Mouse (Mus musculus) liver, embryonic 15.5 days (tissue): ENCODE measurements at regions not wholly inside any gene's neighbourhood (a gene's known extent, or its start where the extent isn't known, plus 50 kb on each side); places are given as distances from the start of the nearest gene placed in this dataset.

Experiments used
- ATAC-seq: fragments of 200-750 bp; cut with Nextera tagmentation; 2 replicates; pipeline ENCODE4 v1.8.0; 2017; ENCODE audit warnings: moderate number of reproducible peaks, mild to moderate bottlenecking, moderate library complexity; ENCODE audit not compliant: insufficient read depth
- H3K27ac ChIP-seq: fragments of 300-500 bp; sonication (generic); replicated peaks from 2 replicates; pipeline ENCODE4 v1.5.1; 2015; ENCODE audit warnings: mild to moderate bottlenecking, inconsistent platforms
- H3K27me3 ChIP-seq: fragments of 300-500 bp; sonication (generic); 2 replicates; pipeline ENCODE4 v1.6.1; 2015; ENCODE audit warnings: mild to moderate bottlenecking, inconsistent platforms
- H3K36me3 ChIP-seq: fragments of 300-500 bp; sonication (generic); replicated peaks from 2 replicates; pipeline ENCODE4 v1.6.1; 2015; ENCODE audit warnings: moderate library complexity, mild to moderate bottlenecking, inconsistent platforms
- H3K4me1 ChIP-seq: fragments of 300-500 bp; sonication (generic); replicated peaks from 2 replicates; pipeline ENCODE4 v1.6.1; 2015; ENCODE audit warnings: inconsistent platforms
- H3K4me2 ChIP-seq: fragments of 300-500 bp; sonication (generic); 2 replicates; pipeline ENCODE4 v1.6.1; 2015; ENCODE audit warnings: moderate library complexity, mild to moderate bottlenecking, inconsistent platforms
- H3K4me3 ChIP-seq: fragments of 300-500 bp; sonication (generic); replicated peaks from 2 replicates; pipeline ENCODE4 v1.5.1; 2015; ENCODE audit warnings: mild to moderate bottlenecking, inconsistent platforms
- H3K9ac ChIP-seq: fragments of 300-500 bp; sonication (generic); 2 replicates; pipeline ENCODE4 v1.6.1; 2015; ENCODE audit warnings: moderate library complexity, mild to moderate bottlenecking, inconsistent platforms
- H3K9me3 ChIP-seq: fragments of 300-500 bp; sonication (generic); replicated peaks from 2 replicates; pipeline ENCODE4 v1.6.1; 2016; ENCODE audit warnings: inconsistent platforms
- WGBS: fragments of 180-500 bp; shearing (Covaris S2); methylation state at CpG from one replicate; pipeline ENCODE4 v1.1.7; 2015; ENCODE audit warnings: mixed read lengths; ENCODE audit not compliant: insufficient replicate concordance; 5-methylcytosine and 5-hydroxymethylcytosine counted together

DNA sequence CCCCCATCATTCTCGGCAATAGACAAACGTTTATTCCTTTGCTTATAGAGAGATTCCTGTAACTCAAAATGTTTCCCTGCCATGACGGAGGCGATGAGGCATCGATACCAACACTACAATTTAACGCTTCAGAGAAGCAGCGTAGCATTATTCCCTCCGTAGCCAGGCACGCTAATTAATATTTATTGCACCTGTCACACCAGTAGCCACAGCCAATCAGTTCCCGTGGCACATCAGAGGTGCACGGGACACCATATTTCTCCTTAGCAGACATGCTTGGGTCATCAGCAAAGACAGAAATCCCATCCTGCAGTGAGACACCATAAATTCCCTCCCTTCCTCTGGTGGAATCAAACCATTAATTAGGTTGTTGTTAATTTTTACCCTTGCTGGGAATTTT lies 399.8 kb upstream of the Tmpo start:
- no peak overlapping the region for H3K4me3 ChIP-seq
- 64% methylated on average over 11 of the region's 11 CpGs for WGBS
- no peak overlapping the region for H3K27ac ChIP-seq
- ATAC-seq = no peak
- no peaks in the 10 kb centered on the region for H3K4me1 ChIP-seq
- H3K4me2 ChIP-seq = no peak overlapping the region
- no peaks in the 10 kb centered on the region for H3K27me3 ChIP-seq
- no peaks in the 10 kb centered on the region for H3K9me3 ChIP-seq
- H3K9ac ChIP-seq = no peak overlapping the region
- no peaks in the 10 kb centered on the region for H3K36me3 ChIP-seq

- H3K4me2 ChIP-seq = no peak overlapping the region
- H3K4me1 ChIP-seq = no peaks in the 10 kb centered on the region
- no peak for ATAC-seq
- 67% methylated on average over 17 of the region's 17 CpGs for WGBS
- no peaks in the 10 kb centered on the region for H3K36me3 ChIP-seq
- no peak overlapping the region for H3K9ac ChIP-seq
- H3K27me3 ChIP-seq = no peaks in the 10 kb centered on the region
- H3K4me3 ChIP-seq = no peak overlapping the region
- no peaks in the 10 kb centered on the region; the same call in 1 of the 2 replicates for H3K9me3 ChIP-seq
- no peak overlapping the region for H3K27ac ChIP-seq
Observed at GRCm38 (mm10) chr10:91575323-91576064, 394.4 kb upstream of the Tmpo start.

GRCm38 (mm10) chr10:91572796-91573195 lies 391.7 kb upstream of the Tmpo start:
- Histone ChIP-seq H3K9ac (no peak overlapping the region), H3K4me2 (no peak overlapping the region), H3K4me1 (no peaks in the 10 kb centered on the region), H3K9me3 (no peaks in the 10 kb centered on the region; the same call in 1 of the 2 replicates), H3K4me3 (no peak overlapping the region), H3K36me3 (no peaks in the 10 kb centered on the region), H3K27ac (no peak overlapping the region), H3K27me3 (no peaks in the 10 kb centered on the region)
- ATAC-seq = no peak
- 70% methylated on average over 7 of the region's 7 CpGs for WGBS

DNA sequence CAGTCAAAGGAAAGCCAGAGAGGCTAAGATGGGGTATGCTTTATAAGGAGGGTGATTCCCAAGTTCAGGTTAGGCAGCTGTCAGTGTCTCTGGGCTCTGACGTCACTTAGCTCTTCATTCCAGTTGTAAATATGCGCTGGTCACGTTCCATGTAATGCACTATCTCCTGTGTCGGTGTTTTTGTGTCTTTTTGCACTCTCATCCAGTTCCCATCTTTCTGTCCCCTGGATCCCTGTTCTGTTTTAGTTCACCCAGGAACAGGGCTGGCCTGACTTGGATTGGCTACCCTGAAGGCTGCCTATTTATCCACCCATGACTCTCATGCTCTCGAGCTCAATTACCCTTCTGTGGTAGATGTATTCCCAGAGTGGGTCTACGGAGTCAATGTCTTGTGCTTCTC lies 387.9 kb upstream of the Tmpo start:
- H3K36me3 ChIP-seq = no peaks in the 10 kb centered on the region
- no peak overlapping the region for H3K9ac ChIP-seq
- WGBS = 71% methylated on average over 6 of the region's 6 CpGs
- H3K4me2 ChIP-seq = no peak overlapping the region
- no peaks in the 10 kb centered on the region for H3K4me1 ChIP-seq
- H3K27me3 ChIP-seq = no peaks in the 10 kb centered on the region
- no peaks in the 10 kb centered on the region for H3K9me3 ChIP-seq
- H3K27ac ChIP-seq = no peak overlapping the region
- H3K4me3 ChIP-seq = no peak overlapping the region
- ATAC-seq = no peak

GRCm38 (mm10) chr10:91566116-91566774 lies 385.1 kb upstream of the Tmpo start:
- no peak overlapping the region for H3K4me2 ChIP-seq
- H3K4me1 ChIP-seq = no peaks in the 10 kb centered on the region
- no peaks in the 10 kb centered on the region for H3K27me3 ChIP-seq
- no peaks in the 10 kb centered on the region for H3K36me3 ChIP-seq
- WGBS = 65% methylated on average over 7 of the region's 7 CpGs
- H3K9me3 ChIP-seq = no peaks in the 10 kb centered on the region
- H3K27ac ChIP-seq = no peak overlapping the region
- ATAC-seq = no peak
- no peak overlapping the region for H3K9ac ChIP-seq
- H3K4me3 ChIP-seq = no peak overlapping the region

DNA sequence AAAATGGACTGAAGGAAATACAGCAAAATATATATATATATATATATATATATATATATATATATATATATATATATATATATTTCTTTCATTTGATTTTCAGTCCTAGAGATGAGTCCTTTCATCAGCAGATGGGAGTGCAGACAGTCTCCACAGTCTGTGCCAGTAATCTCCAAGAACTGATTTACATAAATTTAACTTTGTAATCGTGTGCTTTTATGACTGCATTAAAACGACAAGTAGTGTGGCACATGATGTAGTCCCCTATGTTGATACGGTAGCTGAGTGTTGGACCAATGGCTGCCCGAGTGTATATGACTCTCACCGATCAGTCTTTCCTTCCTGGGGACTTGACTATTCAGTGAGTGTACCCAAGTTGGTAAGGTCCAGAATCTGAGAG lies 378.2 kb upstream of the Tmpo start:
- Histone ChIP-seq H3K9me3 (no peaks in the 10 kb centered on the region), H3K4me2 (no peak overlapping the region), H3K4me1 (no peaks in the 10 kb centered on the region), H3K9ac (no peak overlapping the region), H3K27ac (no peak overlapping the region), H3K27me3 (no peaks in the 10 kb centered on the region), H3K4me3 (no peak overlapping the region), H3K36me3 (no peaks in the 10 kb centered on the region)
- WGBS = 73% methylated on average over 5 of the region's 5 CpGs
- ATAC-seq = no peak

GRCm38 (mm10) chr10:91548071-91548470 lies 367.0 kb upstream of the Tmpo start:
- H3K4me3 ChIP-seq = no peak overlapping the region
- H3K4me1 ChIP-seq = no peaks in the 10 kb centered on the region
- 42% methylated on average over 4 of the region's 4 CpGs for WGBS
- H3K9ac ChIP-seq = no peak overlapping the region
- H3K9me3 ChIP-seq = no peaks in the 10 kb centered on the region
- no peak for ATAC-seq
- H3K27me3 ChIP-seq = no peaks in the 10 kb centered on the region
- no peak overlapping the region for H3K4me2 ChIP-seq
- no peaks in the 10 kb centered on the region for H3K36me3 ChIP-seq
- H3K27ac ChIP-seq = no peak overlapping the region

DNA sequence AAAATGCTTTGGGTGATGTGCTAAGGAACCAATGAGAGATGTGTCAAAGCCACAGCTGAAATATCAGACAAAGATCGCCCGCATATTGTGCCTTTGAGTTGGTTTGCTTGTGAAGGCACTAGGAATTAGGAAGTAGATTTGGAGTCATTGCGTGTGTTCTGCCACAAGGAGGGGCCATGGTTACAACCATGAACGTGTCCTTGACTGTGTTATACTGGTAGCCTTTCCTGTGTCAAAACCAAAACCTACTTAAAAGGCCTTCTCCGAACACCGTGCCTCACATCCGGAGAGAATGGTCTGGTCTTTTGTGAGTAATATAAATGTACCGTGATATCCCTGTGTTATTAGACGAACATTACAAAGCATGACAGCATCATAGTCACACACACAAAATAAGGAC lies 365.0 kb upstream of the Tmpo start:
- WGBS = 49% methylated on average over 9 of the region's 9 CpGs
- Histone ChIP-seq H3K9ac (no peak overlapping the region), H3K27ac (no peak overlapping the region), H3K4me1 (no peaks in the 10 kb centered on the region), H3K36me3 (no peaks in the 10 kb centered on the region), H3K4me3 (no peak overlapping the region), H3K4me2 (no peak overlapping the region), H3K27me3 (no peaks in the 10 kb centered on the region), H3K9me3 (no peaks in the 10 kb centered on the region)
- ATAC-seq = no peak

DNA sequence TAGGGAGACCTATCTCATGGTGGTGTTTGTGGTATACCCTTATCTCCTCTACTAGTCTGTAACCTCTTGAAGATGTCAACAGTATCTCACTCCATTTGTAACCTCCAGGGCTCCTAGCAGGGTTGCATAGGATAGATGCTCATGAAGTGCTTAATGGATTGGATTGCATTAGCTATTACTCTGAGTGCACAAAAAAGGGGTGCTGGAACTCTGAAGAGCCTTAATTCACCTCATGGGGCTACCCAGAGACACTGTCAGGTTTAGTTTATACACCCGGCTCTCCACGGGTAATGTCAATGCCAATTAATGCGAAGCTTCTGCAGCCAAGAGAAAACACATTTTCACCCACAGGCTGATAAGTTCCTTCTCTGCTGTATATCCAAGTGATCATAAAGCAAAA lies 364.3 kb upstream of the Tmpo start:
- 72% methylated on average over 3 of the region's 3 CpGs for WGBS
- Histone ChIP-seq H3K4me1 (no peaks in the 10 kb centered on the region), H3K4me2 (no peak overlapping the region), H3K9ac (no peak overlapping the region), H3K9me3 (no peaks in the 10 kb centered on the region), H3K27me3 (no peaks in the 10 kb centered on the region), H3K36me3 (no peaks in the 10 kb centered on the region), H3K4me3 (no peak overlapping the region), H3K27ac (no peak overlapping the region)
- ATAC-seq = no peak

GRCm38 (mm10) chr10:91543167-91543918 lies 362.2 kb upstream of the Tmpo start:
- H3K4me1 ChIP-seq = no peaks in the 10 kb centered on the region
- 45% methylated on average over 3 of the region's 3 CpGs for WGBS

GRCm38 (mm10) chr10:91542201-91542604 lies 361.1 kb upstream of the Tmpo start:
- no peak overlapping the region for H3K4me3 ChIP-seq
- no peak overlapping the region for H3K27ac ChIP-seq
- H3K36me3 ChIP-seq = no peaks in the 10 kb centered on the region
- H3K4me1 ChIP-seq = no peaks in the 10 kb centered on the region
- no peak for ATAC-seq
- no peak overlapping the region for H3K4me2 ChIP-seq
- 7% methylated on average over 9 of the region's 9 CpGs for WGBS
- H3K9me3 ChIP-seq = no peaks in the 10 kb centered on the region
- no peaks in the 10 kb centered on the region for H3K27me3 ChIP-seq
- no peak overlapping the region for H3K9ac ChIP-seq

More at GRCm38 (mm10) chr10:91543167-91543918, 362.2 kb upstream of the Tmpo start:
- H3K9me3 ChIP-seq = no peaks in the 10 kb centered on the region
- no peaks in the 10 kb centered on the region for H3K27me3 ChIP-seq
- H3K36me3 ChIP-seq = no peaks in the 10 kb centered on the region
- no peak overlapping the region for H3K9ac ChIP-seq
- H3K27ac ChIP-seq = no peak overlapping the region
- no peak overlapping the region for H3K4me3 ChIP-seq
- H3K4me2 ChIP-seq = no peak overlapping the region
- ATAC-seq = no peak
